Mouse (Mus musculus) hindbrain, embryonic 12.5 days (tissue): Measurements from ENCODE around the gene Frs3. TPM values are rescaled to one million over a fixed set of nuclear protein-coding genes. Genes with fewer than 3 reads are reported as not detected.

Experiments
- polyA plus RNA-seq: library from polyadenylated mRNA; unstranded; fragments of >200 nt; fragmentation: Nextera tagmentation; extraction: Ambion mirVana; gene quantifications from 2 replicates; pipeline ENCODE4 v1.2.1, GENCODE M21; 2016

Gene Frs3
- polyA plus RNA-seq, 1 experiment from 2014 or later = 18.9 TPM

Other genes starting within 250 kb of the Frs3 start
- 27.5 and 29.5 TPM in 2 replicates for gene Taf8, start 186.7 kb upstream of the Frs3 start, polyA plus RNA-seq
- 177 and 179 TPM in 2 replicates for gene Ccnd3, start 184.0 kb upstream of the Frs3 start, polyA plus RNA-seq
- gene Bysl, start 77.5 kb upstream of the Frs3 start, polyA plus RNA-seq = 31.8 and 32.0 TPM in 2 replicates
- 38.8 and 39.0 TPM in 2 replicates for gene Med20, start 77.4 kb upstream of the Frs3 start, polyA plus RNA-seq
- gene Gm20517, start 77.4 kb upstream of the Frs3 start, polyA plus RNA-seq = 2.5 and 3.9 TPM in 2 replicates
- gene Usp49, start 58.3 kb upstream of the Frs3 start, polyA plus RNA-seq = 10.5 and 12.3 TPM in 2 replicates
- gene Tomm6, start 644 bp upstream of the Frs3 start, polyA plus RNA-seq = 320 and 339 TPM in 2 replicates
- 0.23 and 0.27 TPM in 2 replicates for gene Gm21981, start 5.4 kb downstream of the Frs3 start, polyA plus RNA-seq
- 0.63 and 1.2 TPM in 2 replicates for gene Prickle4, start 5.7 kb downstream of the Frs3 start, polyA plus RNA-seq
- not detected in 2 replicates for gene Pgc, start 37.8 kb downstream of the Frs3 start, polyA plus RNA-seq
- gene Tfeb, start 48.0 kb downstream of the Frs3 start, polyA plus RNA-seq = 4.9 TPM in 2 replicates
- gene Mdfi, start 145.7 kb downstream of the Frs3 start, polyA plus RNA-seq = 15.0 and 20.9 TPM in 2 replicates
- gene Foxp4, start 235.6 kb downstream of the Frs3 start, polyA plus RNA-seq = 40.6 and 41.7 TPM in 2 replicates